Mouse (Mus musculus): ENCODE measurements around the gene Patl2.
A peak's percentile ranks its signal among the peaks of the same experiment; 100 is the strongest.
"Not testable (repeated sequence)": the region's sequence is repeated elsewhere in the genome, so short reads cannot be mapped to it uniquely, and the experiment has no call there.

The Patl2 gene

GRCm38 (mm10) chr2:122186106-122186505 is at the start of gene Patl2, which contains the start of gene Terb2:
TSS of gene Patl2 (minus strand) at chr2:122186189.
TSS of gene Terb2 (plus strand) at chr2:122186272.
- DNase-seq (ENCODE audit: low read depth, low spot score), result no peak

DNA sequence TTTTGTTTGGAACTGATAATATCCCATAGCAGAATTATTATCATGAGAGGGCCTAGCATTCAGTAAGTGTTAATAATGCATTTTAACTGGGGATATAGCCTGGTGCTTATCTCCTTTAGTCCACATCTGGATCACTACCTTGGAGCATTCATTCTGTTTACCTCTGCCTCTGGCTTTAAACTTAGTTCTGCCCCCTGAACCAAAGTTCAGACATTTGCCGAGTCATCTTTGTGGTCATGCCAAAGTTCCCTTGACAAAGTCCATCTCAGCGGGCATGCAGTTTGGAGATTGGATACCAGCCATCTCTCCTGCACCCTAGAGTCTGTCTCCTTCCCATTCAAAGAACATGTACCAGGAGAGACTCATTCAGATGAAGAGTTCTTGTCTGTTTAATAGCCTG is 49.4 kb upstream of the Patl2 start:
- DNase-seq (ENCODE audit: low read depth, low spot score), result no peak

DNA sequence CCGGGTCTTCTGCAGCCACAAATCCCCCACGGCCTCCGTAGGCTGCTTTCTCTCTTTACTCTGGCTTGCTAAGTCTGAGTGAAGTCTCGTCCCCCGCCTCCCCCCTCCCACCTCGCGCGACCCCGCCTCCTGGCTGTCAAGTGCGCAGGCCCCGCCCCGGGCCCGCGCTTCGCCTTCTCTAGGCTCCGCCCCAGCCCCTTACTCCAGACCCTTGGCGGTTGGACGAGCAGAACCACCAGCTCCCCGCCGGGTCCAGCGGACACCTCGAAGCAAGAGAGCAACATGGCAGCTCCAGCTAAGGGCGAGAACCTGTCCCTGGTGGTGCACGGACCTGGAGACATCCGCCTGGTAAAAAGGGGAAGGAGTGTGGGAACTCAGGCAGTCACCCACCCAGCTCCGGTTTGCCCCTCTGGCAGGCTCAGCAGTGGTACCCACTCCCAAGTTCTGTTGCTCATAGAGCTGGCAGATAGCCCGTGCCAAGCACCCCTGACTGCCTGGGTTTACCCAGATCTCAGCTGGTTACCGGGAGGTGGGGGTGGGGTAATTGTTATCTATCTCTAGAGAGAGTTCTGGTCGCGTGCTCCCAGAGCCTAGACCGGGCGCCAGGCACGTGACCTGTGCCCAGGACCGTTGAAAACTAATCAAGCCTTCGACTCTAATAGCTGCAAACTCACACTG is 48.8 kb upstream of the Patl2 start, which contains the start of gene Sord:
TSS of gene Sord (plus strand) at position 139 of the 678 bp plus-strand sequence.
- peak; percentile 85 for DNase-seq (ENCODE audit: low read depth, low spot score)

DNA sequence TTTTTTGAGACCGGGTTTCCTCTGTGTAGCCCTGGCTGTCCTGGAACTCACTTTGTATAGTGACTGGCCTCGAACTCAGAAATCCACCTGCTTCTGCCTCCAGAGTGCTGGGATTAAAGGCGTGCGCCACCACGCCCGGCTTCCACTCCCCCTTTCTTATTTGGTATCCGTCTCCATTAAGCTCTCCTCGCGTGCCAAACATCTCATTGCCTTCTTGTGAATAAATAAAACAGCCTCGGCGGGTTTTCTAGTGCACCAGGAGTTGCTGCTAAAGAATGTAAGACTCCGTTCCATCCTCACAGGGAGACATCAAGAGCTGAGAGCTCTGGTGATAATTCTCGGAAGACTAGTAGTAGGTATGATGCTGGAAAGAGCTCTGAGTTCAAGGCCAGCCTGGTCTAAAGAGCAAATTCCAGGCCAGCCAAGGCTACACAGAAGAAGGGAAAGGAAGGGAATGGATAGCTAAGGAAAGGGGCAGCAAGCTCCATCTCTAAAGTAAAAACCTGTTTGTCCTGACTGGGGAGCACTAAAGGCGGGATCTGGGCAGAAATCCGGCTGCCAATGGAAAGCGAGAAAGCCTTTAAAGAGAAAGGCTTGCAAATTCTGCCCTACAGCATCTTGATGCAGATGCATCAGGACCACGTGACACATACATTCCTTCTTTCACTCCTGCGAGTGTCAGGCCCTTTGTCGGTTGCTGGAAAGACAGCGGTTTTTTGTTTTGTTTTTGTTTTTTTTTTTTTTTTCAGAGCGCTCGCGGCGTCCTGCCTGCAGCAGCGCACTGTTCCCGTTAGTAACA is 48.0 kb upstream of the Patl2 start:
- DNase-seq (ENCODE audit: low read depth, low spot score), result peak; percentile 6

DNA sequence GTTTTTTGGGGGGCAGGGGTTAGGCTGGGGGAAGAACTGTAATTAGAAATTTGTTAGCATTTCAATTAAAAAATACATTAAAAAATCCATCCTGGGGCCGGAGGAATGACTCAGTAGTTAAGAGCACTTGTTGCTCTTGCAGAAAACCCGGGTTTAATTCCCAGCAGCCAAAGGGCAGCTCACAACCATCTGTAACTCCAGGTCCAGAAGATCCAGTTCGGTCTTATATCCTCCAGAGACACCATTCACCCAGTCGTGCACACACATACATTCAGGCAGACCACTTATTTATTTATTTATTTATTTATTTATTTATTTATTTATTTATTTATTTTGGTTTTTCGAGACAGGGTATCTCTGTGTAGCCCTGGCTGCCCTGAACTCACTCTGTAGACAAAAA is 47.4 kb upstream of the Patl2 start:
- DNase-seq (ENCODE audit: low read depth, low spot score), result no peak

DNA sequence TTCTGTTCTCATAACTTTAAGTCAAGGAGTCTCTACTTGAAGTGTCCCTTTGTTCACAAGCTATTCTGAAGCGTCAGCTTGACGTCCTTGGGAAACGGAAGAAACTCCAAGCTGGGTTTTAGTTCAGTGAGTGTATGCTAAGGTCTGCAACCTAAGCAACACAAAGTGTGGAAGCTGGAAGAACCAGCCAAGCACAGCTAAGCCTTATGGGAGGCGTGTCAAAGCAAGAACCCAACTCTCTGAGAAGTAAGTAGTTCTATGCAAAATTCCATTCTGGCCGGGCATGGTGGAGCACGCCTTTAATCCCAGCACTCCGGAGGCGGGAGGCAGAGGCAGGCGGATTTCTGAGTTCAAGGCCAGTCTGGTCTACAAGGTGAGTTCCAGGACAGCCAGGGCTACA is 45.6 kb upstream of the Patl2 start:
- DNase-seq (ENCODE audit: low read depth, low spot score), result no peak

- no peak for DNase-seq (ENCODE audit: low read depth, low spot score)
Observed at GRCm38 (mm10) chr2:122230395-122230794, 44.4 kb upstream of the Patl2 start.

- DNase-seq (ENCODE audit: low read depth, low spot score), result no peak
Observed at GRCm38 (mm10) chr2:122223654-122224053, 37.7 kb upstream of the Patl2 start.

- DNase-seq (ENCODE audit: low read depth, low spot score), result no peak
Observed at GRCm38 (mm10) chr2:122222272-122222671, 36.3 kb upstream of the Patl2 start.

DNA sequence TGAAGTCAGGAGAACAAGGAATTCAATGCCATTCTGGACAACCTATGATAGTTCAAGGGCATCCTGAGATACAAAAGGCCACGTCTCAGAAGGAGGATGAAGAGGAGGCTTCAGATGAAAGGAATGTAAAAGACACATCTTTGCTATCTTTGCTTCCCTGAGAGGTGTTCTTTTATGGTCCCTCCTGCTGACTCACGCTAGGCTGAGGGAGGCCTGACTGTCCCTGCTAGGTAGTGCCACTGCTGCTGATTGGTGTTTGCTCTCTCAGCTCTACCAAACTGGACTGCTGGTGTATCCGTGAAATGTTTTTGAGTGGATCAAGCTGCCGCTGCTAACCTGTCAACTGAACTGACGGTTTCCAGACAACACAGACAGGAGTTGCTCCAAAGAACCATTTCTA is 35.8 kb upstream of the Patl2 start:
- DNase-seq (ENCODE audit: low read depth, low spot score), result no peak

DNA sequence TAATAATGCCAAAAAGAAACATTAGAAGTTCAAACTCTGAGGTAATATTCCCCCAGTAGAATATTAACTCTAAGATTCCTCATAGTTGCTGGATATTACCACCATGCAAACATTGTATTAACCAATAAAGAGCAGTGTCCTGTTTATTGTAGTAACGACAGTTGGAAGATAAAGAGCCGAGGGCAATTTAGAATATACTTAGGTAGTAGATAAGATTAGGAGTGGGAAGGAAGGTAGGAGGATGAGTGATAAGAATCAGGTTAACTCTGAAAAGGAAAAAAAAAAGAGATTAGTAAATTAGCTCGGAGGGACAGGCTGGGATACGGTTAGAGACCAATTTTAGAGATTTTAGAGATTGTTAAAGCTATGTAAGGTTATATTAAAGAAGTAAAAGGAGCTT is 35.4 kb upstream of the Patl2 start:
- DNase-seq (ENCODE audit: low read depth, low spot score), result no peak

GRCm38 (mm10) chr2:122218234-122218633 is 32.2 kb upstream of the Patl2 start:
- DNase-seq (ENCODE audit: low read depth, low spot score), result no peak

DNA sequence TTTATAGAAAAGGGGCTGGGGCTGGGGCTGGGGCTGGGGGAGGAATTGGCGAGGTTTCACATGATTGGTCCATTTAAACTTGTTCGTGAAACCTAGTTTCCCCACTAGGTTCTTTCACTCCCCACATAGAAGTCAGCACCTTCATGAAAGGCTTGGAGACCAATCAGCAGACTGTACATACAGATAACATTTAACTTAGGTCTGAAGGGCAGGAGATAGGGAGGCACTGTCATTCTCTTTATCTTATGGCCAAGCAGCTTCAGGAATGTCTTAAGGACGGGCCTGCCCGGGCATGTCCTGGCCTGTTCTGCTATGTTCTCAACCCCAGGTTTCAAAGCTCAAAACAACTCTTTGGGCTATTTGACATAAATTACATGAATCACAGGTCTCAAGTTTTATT is 31.1 kb upstream of the Patl2 start:
- not testable (repeated sequence) for DNase-seq (ENCODE audit: low read depth, low spot score)

GRCm38 (mm10) chr2:122210534-122211228 is 24.7 kb upstream of the Patl2 start:
- DNase-seq (ENCODE audit: low read depth, low spot score), result no peak

DNA sequence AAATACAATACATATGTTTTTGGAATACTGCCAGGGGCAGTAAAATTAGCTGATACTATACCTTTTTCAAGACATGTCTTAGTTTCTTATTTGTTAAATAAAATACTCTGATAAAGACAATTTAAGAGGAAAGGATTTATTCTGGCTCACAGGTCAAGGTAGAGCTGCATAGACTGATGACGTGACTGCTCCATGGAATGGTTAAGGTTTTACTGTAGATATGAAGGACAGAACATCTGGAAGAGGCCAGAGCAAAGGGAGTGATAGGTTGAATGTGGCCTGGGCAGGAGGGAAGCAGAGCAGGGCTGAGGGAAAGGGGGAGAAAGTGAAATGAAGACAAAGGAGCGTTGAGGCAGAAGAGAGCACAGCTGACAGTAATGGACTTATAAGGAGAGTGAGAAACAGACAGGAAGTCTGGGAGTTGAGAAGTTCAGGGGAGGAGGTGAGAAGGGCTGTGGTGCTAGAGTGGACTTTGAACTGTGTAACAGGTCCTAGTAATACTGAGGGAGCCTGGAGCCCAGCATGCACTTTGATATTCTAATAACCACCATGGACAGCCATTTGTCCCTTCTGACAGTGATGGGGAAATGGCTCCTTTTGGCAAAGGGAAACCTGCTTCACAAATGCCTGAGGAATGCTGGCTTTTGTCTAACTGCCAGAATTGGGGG is 20.6 kb upstream of the Patl2 start:
- DNase-seq (ENCODE audit: low read depth, low spot score), result no peak

- no peak for DNase-seq (ENCODE audit: low read depth, low spot score)
Observed at GRCm38 (mm10) chr2:122201501-122201900, 15.5 kb upstream of the Patl2 start.

DNA sequence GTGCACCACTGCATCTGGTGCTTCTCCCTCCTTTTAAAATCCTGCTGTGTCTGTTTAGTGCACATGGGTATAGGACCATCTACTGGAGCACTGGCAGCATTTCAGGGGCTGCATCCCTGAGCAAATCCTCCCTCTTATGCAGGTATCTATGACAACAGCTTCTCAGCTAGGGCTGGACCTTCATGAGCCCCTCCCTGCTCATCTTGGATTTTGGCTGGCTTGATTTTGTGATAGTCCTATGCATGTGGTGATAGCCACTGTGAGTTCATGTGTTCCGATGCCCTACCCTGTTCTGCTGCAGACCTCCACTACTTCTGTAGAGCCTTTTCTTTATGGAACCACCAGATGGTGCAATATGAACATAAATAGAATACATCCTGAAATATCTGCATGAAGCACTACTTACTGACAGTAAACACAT is 8.5 kb upstream of the Patl2 start:
- DNase-seq (ENCODE audit: low read depth, low spot score), result peak; percentile 56

DNA sequence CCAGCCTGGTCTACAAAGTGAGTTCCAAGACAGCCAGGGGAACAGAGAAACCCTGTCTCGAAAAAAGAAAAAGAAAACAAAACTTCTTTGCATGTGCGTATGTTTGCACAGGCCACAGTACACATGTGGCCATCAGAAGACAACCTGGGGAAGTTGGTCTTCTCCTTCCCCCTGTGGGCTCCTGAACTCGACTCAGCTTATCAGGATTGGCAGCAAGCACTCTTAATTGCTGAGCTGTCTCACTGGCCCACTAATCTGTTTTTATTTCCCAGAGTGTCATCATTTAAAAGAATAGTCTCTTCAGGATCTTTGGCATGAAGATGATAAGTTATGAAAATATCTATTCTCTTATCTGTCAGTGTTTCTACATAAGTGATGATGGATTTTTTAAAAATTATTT is 5.9 kb upstream of the Patl2 start:
- DNase-seq (ENCODE audit: low read depth, low spot score), result no peak

DNA sequence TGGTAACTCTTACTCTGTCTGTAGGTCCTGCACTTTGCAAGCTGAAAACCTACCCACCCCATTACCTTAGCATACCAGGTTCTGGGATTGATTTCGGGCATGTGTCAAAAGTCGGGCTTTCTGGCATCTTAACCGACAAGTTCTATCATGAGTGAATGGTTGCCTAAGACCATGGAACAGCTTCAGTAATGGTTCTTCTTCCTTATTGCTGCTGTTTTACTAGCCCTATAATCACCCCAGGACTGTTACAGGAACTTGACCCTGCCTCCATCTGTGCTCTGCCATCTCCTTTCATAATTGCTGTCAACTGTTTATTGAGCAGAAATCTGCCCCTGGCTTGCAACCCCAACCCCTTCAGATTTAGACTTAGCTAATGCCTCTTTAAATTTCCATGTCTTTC is 762 bp upstream of the Patl2 start:
- DNase-seq (ENCODE audit: low read depth, low spot score), result no peak

DNA sequence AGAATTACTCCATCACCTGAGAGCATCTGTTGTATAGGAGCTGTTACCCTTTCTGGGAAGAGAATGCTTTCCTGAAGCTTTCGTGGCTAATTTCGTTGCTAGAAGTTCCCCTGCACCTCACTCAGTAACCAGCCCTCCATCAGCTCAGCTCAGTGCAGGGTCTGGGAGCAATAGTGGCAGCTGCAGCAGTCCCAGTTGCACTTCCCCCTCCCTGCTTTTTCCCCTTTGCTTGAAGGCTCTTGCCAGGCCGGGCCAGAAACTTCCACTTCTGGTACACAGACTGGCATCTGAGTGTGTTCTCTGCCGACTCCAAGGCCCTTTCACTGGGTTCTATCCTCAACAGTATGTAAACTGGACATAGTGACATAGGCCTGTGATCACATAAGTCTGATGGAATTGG is 903 bp downstream of the Patl2 start:
- DNase-seq (ENCODE audit: low read depth, low spot score), result no peak

DNA sequence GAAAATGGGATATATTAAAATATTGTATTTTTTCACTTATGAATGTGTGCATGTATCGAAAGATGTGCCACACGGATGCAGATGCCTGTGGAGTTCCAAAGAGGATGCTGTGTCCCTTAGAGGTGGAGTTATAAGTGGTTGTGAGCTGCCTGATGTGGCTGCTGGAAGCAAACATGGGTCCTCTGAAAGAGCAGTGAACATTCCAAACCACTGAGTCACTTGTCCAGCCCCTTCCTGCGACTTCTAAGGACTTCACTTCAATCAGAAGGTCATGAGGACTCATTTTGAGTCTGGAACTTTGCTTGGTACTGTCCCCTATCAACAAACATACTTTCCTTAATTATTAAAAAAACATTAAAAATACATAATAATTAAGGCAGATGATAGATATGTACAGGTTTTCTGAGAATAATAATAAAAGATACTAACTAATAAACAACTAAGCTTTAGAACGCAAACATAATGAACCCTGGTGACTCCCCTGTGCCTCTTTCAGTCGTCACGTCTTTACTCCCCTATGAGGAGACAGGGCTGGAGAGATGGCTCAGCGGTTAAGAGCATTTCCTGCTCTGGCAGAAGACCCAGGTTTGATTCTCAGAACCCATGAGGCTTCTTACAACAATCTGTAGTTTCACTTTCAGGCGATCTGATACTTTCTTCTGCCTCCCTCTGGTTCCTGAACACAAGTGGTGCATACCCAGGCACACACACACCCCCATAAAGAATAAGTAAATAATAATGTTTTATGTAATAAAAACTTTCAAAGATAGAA is 5.8 kb downstream of the Patl2 start:
- DNase-seq (ENCODE audit: low read depth, low spot score), result peak; percentile 79

All from CD4-positive helper T cell, adult 2 months (primary cell).